Mouse (Mus musculus) left cerebral cortex, postnatal 25 days (tissue): ENCODE results near the gene Dip2b. TPM values are rescaled to one million over a fixed set of nuclear protein-coding genes. Genes with fewer than 3 reads are reported as not detected.
A peak's percentile ranks its signal among the peaks of the same experiment; 100 is the strongest.

Source experiments
- DNase-seq, 2 experiments: peaks; one replicate each; pipeline ENCODE4 v3.0.0; 2022; ENCODE audit warnings: low spot score in 2 of 2, mixed read lengths in 1 of 2
- intact Hi-C: fragments of 180-260 bp; cut with DNase I; formaldehyde crosslinking; loops from one replicate; pipeline ENCODE4 v1.15.1; 2025
- total RNA-seq, 2 experiments: library from RNA; stranded (reverse); gene quantifications; 2 replicates each; pipeline ENCODE4 v1.2.3; 2021

The Dip2b gene
- total RNA-seq, 2 experiments from 2014 or later: 64.0 to 67.9 TPM

- intact Hi-C loops: loop anchor here (5.0 kb wide), 1 partner anchor 39 kb away; no protein-coding TSS in a partner anchor
- DNase-seq: no peak
Observed at GRCm38 (mm10) chr15:100080833-100081477, 42.5 kb downstream of the Dip2b start.

DNA sequence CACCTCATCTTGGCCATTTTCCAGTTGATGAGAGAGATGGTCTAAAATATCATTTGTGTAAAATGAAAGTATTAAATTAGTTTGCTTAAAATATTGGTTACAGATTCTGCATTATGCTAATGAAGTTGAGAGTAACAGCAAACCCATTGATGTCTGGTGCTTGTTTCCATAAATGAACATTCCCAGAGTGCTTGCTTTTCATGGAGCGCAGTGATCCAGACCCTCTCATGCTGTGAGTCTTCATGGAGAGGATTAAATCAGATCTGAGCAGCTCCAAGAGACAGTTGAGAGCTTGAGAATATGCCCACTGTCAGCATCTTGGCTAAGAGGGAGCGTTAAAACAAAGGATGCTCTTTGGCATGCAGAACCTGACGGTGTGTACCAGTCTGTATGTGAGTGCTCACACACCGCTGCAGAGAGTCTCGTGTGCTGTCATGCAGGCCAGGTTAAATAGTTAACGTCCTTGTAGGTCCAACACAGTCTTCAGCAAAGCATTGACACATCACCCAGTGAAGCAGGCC, 43.1 kb downstream of the Dip2b start:
- no peak for DNase-seq
- intact Hi-C loops: loop anchor here (5.0 kb wide), 1 partner anchor 39 kb away; no protein-coding TSS in a partner anchor

- intact Hi-C loops: loop anchor here (5.0 kb wide), 1 partner anchor 40 kb away; no protein-coding TSS in a partner anchor
- DNase-seq: no peak
Observed at GRCm38 (mm10) chr15:100082052-100082451, 43.6 kb downstream of the Dip2b start.

- no peak for DNase-seq
- intact Hi-C loops: loop anchor here (5.0 kb wide), 1 partner anchor 40 kb away; no protein-coding TSS in a partner anchor
Observed at GRCm38 (mm10) chr15:100082733-100083132, 44.3 kb downstream of the Dip2b start.

GRCm38 (mm10) chr15:100083882-100084281, 45.4 kb downstream of the Dip2b start:
- intact Hi-C loops: loop anchor here (5.0 kb wide), 1 partner anchor 42 kb away; no protein-coding TSS in a partner anchor

GRCm38 (mm10) chr15:100084882-100085281, 46.4 kb downstream of the Dip2b start:
- DNase-seq: no peak
- intact Hi-C loops: loop anchor here (5.0 kb wide), 1 partner anchor 43 kb away; no protein-coding TSS in a partner anchor

More at GRCm38 (mm10) chr15:100083882-100084281, 45.4 kb downstream of the Dip2b start:
- DNase-seq: no peak

GRCm38 (mm10) chr15:100088021-100088420, 49.6 kb downstream of the Dip2b start:
- DNase-seq: peak in 1 of 2 experiments; percentile 37
- intact Hi-C loops: no loop called here

GRCm38 (mm10) chr15:100089645-100090053, 51.2 kb downstream of the Dip2b start:
- intact Hi-C loops: no loop called here
- peak in 1 of 2 experiments; percentile 49 for DNase-seq

DNA sequence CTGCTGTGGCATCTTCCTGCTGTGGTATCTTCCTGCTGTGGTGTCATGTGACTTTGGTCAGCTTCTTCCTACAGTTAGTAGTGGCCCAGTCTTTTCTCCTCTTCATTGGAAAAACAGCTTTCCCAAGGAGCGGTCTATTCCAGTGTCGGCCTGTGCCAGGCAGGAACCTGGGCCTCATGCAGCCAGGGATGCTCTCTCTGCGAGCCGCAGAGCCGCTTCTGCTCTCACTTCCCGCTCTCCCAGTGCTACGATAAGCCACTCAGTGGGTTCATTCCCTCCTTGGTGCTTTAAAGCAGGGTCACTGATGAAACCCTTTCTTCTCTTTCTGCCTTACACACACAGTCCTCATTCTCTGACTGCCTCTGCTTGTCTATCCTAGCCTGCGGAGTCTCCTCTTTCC, 53.4 kb downstream of the Dip2b start:
- intact Hi-C loops: no loop called here
- no peak for DNase-seq

DNA sequence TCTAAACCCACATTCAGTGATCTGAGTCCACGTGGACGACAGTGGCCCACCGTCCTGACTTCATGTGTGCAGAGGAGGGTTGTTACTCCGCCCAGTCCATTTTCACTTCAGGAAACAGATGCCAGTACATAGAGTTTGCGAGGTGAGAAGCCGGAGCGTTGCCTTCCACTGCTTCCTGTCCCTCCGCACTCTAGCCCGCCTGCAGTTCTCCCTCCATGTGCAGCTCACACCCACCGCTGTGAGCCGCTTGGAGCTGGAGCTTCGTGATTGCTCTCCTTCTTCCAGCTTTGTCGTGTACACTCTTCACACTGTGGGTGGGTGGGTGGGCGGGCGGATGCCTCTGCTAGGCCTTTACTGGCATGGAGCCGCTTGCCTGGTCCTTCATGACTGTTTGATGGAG, 53.8 kb downstream of the Dip2b start:
- peak; percentile 55 to 86 for DNase-seq
- intact Hi-C loops: no loop called here

GRCm38 (mm10) chr15:100096587-100097428, 58.3 kb downstream of the Dip2b start:
- intact Hi-C loops: no loop called here
- DNase-seq: peak; percentile 34 to 73

- no peak for DNase-seq
- intact Hi-C loops: no loop called here
Observed at GRCm38 (mm10) chr15:100100336-100100735, 61.9 kb downstream of the Dip2b start.

DNA sequence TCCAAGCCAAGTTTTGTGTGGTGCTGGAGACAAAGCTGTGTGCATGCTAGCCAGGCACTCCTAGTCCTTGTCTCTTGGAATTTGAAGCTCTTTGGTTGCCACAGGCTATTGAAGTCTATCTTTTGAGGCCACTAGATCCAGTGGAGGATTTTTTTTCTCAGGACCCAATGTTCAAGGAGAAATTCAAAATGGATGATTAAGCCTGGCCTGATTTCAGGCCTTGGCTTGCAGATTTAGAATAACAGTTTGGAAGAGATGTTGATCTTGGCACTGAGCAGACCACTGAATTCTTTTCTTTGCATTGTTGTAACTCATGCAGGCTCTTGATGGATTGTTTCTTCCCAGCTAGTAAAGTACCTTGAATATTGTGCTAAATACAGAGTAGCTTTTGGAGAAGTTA, 62.7 kb downstream of the Dip2b start:
- no peak for DNase-seq
- intact Hi-C loops: no loop called here

- intact Hi-C loops: no loop called here
- no peak for DNase-seq
Observed at GRCm38 (mm10) chr15:100104126-100104525, 65.7 kb downstream of the Dip2b start.

GRCm38 (mm10) chr15:100108071-100108782, 69.8 kb downstream of the Dip2b start:
- peak in 1 of 2 experiments; percentile 71 for DNase-seq
- intact Hi-C loops: no loop called here

DNA sequence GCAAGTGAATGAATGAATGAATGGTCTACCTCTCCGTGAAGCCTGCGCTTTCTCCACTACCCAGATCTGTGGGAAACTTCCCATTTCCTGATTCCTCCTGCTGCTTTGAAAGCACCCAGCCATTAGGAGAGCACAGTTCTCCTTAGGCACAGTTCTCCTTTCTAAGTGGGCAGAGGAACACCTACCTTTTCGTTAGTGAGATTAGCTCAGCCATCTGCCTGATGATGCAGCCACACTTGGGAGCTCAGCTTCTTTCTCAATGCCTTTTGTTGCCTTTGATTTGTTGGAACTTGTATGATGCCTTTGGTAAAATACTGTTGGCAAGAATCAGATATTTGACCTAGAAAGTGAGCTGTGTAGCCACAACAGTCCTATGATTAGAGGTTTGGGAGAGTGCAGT, 71.5 kb downstream of the Dip2b start:
- intact Hi-C loops: no loop called here
- peak in 1 of 2 experiments; percentile 76 for DNase-seq

- DNase-seq: no peak
- intact Hi-C loops: no loop called here
Observed at GRCm38 (mm10) chr15:100111891-100112290, 73.4 kb downstream of the Dip2b start.

DNA sequence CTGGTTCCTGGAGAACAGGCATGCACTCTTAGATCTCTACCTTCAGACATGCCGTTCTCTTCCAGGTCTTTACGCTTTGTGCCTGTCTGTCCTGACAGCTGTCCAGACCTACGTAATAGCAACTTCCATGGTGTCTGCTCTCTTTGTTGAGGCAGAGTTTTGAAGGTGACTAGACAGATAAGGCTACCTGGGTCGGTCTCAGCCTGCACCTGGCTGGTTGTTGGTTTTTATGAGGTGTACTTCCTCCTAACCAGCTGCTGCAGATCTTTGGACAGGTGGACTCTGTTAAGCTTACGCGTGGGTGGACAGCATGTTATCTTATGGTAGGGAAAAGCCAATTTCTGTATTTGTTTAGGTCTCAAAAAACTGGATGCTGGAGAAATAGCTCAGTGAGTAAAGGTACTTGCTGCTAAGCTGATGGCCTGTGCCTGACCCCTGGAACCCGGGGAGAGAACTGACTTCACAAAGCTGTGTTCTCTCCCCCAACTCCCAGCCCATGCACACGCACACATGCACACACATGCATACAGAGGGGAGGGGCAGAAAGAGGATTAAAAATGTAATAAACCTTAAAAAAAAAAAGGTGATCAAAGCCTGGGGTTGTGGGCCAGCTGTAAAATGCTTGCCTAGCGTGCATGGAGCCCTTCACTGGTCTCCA, 74.0 kb downstream of the Dip2b start:
- no peak for DNase-seq
- intact Hi-C loops: no loop called here
